Mouse (Mus musculus) kidney, postnatal 14 days (tissue): ENCODE results near the gene Sec13.
"Not testable (repeated sequence)": the region's sequence is repeated elsewhere in the genome, so short reads cannot be mapped to it uniquely, and the experiment has no call there.

Source experiments
- DNase-seq: peaks from one replicate; pipeline ENCODE4 v3.0.0; 2022; ENCODE audit warnings: mixed read lengths

Sec13 gene

GRCm38 (mm10) chr6:113740236-113741217 is at the start of gene Sec13:
Sec13 (minus strand) TSS chr6:113740743.
- peak; percentile 89 for DNase-seq

GRCm38 (mm10) chr6:113787459-113787968 is 47.0 kb upstream of the Sec13 start:
- no peak for DNase-seq

- no peak for DNase-seq
Observed at GRCm38 (mm10) chr6:113785658-113786057, 45.1 kb upstream of the Sec13 start.

DNA sequence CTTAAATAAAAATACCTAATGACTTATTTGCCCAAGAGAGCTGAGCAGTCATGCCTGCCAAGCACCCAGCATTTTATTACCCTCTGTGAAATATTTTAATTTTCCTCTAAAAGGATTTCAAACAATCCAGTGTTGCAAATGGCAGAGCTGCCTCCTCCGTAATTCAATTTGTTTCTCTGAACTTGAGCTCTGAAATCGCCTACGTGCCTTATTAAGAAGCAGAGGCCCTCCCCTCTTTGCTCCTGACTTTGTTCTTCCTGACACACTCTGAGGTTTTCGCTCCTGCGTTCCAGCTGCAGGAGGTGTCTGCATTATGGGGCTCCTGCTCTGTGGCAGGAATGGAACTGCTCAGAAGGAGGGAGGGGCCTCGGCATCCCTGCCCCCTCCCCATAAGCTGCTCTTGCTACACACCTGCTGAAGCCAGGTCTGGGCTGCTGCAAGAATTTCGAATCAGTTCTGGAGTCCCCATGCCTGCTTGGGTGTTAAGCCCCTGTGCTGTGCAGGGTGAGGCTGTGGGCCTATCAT is 37.7 kb upstream of the Sec13 start:
- no peak for DNase-seq

DNA sequence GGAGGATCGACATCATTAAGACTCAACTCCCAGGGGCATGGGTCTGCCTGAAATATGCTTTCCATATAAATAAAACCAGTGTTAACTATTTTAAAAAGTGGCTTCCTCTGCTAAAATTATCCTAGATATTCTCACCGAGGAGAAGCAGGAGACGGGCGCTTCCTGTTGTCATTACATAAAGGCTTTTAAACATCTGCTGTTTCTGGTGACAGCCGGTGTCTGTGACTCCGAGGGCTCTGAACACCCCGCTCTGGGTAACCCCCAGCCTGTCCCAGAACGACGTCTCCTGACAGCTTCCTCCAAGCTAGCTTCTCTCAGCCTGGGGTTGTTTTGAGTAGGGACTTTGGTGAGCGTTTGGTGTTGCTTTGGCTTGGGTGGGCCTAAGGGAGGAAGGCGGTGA is 28.3 kb upstream of the Sec13 start:
- peak; percentile 11 for DNase-seq

- peak; percentile 71 for DNase-seq
Observed at GRCm38 (mm10) chr6:113761644-113762043, 21.1 kb upstream of the Sec13 start.

- DNase-seq: no peak
Observed at GRCm38 (mm10) chr6:113749119-113749685, 8.7 kb upstream of the Sec13 start.

- no peak for DNase-seq
Observed at GRCm38 (mm10) chr6:113748351-113748750, 7.8 kb upstream of the Sec13 start.

- no peak for DNase-seq
Observed at GRCm38 (mm10) chr6:113747284-113747683, 6.7 kb upstream of the Sec13 start.

- DNase-seq: peak; percentile 14
Observed at GRCm38 (mm10) chr6:113745117-113745516, 4.6 kb upstream of the Sec13 start.

DNA sequence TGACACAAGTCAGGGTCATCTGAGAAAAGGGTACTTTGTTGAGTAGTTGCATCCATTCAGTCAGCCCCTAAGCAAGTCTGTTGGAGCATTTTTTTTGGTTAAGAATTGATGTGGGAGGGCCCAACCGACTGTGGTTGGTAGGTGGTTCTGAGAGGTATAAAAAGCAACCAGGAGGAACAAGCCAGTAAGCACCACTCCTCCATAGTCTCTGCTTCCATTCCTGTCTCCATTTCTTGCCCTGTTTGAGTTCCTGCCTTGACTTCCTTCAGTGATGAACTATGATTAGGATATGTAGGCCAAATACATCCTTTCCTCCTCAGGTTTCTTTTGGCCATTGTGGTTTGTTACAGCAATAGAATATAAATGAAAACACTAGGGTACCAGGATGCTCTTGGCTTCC is 2.6 kb upstream of the Sec13 start:
- DNase-seq: no peak

- DNase-seq: no peak
Observed at GRCm38 (mm10) chr6:113742321-113742720, 1.8 kb upstream of the Sec13 start.

DNA sequence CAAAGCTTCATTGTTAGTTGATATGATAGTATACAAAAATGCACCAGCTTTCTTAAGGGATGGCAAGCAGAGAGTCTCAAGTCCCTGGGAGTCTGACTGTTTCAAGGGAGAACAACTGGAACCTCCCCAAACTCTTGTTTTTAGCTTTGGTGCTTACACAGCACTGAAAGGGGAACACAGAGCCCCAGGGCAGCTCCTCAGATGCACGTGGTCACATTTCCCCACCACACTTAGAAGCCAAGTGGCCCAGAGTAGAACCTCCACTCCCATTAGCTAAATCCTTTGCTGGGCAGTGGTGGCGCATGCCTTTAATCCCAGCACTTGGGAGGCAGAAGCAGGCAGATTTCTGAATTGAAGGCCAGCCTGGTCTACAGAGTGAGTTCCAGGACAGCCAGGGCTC is 882 bp upstream of the Sec13 start:
- no peak for DNase-seq

GRCm38 (mm10) chr6:113737318-113738046 is 3.1 kb downstream of the Sec13 start:
- DNase-seq: no peak

- DNase-seq: no peak
Observed at GRCm38 (mm10) chr6:113731296-113731695, 9.2 kb downstream of the Sec13 start.

- no peak for DNase-seq
Observed at GRCm38 (mm10) chr6:113728181-113728580, 12.4 kb downstream of the Sec13 start.

- no peak for DNase-seq
Observed at GRCm38 (mm10) chr6:113721061-113721460, 19.5 kb downstream of the Sec13 start.

- DNase-seq: no peak
Observed at GRCm38 (mm10) chr6:113719878-113720277, 20.7 kb downstream of the Sec13 start, which contains the start of gene Ghrl. Ghrl (minus strand) TSS chr6:113719880.

DNA sequence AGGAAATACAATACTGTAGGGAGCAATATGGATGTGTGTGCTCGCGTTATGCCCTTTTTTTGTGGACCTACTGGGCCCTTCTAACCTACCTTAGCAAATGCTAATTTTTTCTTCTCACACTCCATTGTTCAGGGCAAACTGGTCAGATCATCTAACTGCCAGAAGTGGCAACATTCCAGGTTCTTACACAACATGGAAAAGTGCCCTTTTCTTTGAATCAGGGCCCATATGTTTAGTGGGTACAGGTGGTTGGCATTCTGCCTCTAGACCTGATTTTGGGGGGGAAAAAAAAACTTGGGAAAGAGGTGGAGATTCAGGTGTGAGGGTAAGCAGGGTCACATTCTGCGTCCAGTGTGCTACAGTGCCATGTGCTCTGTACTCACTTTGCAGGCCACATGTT is 23.0 kb downstream of the Sec13 start:
- DNase-seq: peak; percentile 24

DNA sequence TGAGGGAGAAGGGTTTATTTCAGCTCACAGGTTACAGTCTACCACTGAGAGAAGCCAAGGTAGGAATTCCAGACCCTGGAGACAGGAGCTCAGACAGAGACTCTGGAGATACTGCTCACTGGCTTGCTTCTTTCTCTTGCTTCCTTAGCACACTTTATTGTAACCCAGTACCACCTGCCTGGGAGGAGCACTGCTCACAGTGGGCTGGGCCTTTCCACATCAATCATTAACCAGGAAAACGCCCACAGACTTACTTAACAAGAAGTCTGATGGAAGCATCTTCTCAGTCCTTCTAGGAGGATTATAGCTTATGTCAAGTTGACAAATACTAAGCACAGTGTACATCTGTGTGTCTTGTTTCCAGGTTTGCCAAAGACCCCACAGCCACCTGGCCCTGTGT is 25.7 kb downstream of the Sec13 start:
- DNase-seq: peak; percentile 34

DNA sequence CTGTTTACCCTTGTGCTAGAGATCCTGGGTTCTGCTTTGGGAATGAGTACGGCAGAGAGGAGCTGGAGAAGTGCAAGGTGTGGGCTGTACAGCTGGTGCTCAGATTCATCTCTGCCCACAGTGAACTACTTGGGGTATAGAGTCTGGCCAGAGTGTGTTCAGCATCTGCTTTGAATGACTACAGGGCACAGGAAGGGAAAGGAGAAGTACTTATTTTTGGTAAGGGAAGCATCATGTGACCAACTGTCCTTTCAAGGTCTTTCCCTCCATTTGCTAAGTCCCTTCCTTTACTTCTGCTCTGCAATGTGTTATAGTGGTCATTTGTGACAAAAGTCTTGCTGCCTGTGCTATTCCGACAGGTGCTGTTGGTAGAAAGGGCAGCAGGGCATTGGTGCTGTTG is 26.3 kb downstream of the Sec13 start:
- DNase-seq: no peak

GRCm38 (mm10) chr6:113713389-113713788 is 27.2 kb downstream of the Sec13 start:
- not testable (repeated sequence) for DNase-seq

GRCm38 (mm10) chr6:113712718-113713117 is 27.8 kb downstream of the Sec13 start:
- no peak for DNase-seq
